Mouse (Mus musculus) mesoderm, embryonic 11.5 days (tissue): ENCODE measurements at regions not wholly inside any gene's neighbourhood (a gene's known extent, or its start where the extent isn't known, plus 50 kb on each side); places are given as distances from the start of the nearest gene placed in this dataset.
A peak's percentile ranks its signal among the peaks of the same experiment; 100 is the strongest.

Source experiments
- DNase-seq: peaks from one replicate; pipeline ENCODE4 v3.0.0-alpha.2; 2012; ENCODE audit warnings: low read depth, low spot score

DNA sequence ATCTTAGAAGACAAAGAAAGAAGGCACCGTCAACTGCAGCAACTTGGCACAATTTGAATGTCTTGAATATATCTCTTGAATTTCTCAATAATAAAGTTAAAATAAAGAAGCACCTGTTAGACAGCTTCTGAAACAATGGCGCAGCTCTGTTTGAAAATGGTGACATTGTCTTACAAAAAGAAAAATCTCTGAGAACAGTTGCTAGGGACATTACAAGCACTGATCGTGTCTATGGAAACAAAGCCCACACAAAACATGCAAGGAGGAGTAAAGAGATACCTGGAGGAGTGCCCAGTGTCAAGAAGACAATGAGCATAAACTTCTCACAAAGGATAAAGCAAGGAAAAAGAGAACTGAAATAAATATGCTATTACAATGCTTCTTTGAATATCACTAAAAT is 841.2 kb upstream of the Adgrl3 start:
- no peak for DNase-seq

DNA sequence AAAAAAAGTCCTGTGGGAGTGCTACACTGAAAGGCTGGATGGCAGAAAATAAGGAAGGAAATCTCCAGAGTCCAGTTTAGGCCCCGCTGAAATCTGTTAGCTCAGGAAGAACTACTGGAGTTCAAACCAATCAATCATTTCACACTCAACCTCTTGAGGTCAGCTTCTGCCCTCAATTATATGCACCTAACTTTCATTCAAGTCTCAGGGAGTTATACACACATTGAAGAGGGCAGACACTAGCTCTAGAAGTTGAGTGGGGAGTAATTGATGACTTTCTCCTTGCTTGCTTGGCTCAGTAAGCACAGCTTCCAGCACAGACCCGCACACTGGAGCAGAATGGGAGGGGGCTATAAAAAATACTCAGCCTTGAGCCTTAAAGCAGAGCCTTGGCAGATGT is 839.7 kb upstream of the Adgrl3 start:
- peak; percentile 61 for DNase-seq

DNA sequence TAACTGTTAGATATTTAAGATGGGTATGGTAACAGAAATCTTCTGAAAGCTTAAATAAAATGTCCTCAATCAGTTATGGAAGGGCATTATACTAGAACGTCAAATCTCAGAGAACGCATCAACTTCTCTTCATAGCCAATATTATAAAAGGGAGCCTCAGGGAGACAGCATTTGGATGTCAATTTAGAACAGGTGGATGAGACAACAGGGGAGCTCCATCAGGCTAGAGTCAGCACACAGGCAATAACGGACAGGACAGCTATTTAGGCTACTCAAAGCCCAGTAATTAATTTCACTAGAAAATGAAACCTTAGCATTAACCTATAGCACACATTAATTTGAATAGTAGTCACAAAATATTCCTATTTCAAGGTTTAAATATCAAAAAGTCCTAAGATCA is 827.5 kb upstream of the Adgrl3 start:
- DNase-seq: no peak

DNA sequence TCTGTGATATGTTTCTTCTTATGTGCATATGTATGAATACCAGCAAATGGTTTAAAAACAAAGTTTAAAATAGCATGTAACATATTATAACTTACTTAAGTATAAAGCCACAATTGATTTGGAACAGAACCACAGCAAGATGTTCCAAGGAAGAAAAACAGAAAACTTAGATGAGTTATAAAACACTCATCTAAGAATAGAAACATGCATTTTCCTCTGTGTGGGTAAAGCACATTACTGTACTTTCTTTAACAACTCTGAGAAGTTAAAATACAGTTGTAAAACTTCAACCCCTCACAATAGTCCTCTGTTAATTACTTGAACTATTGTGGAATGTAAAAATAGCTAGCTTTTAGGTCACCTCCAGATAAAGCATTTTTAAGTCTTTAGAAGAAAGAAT is 820.3 kb upstream of the Adgrl3 start:
- no peak for DNase-seq

DNA sequence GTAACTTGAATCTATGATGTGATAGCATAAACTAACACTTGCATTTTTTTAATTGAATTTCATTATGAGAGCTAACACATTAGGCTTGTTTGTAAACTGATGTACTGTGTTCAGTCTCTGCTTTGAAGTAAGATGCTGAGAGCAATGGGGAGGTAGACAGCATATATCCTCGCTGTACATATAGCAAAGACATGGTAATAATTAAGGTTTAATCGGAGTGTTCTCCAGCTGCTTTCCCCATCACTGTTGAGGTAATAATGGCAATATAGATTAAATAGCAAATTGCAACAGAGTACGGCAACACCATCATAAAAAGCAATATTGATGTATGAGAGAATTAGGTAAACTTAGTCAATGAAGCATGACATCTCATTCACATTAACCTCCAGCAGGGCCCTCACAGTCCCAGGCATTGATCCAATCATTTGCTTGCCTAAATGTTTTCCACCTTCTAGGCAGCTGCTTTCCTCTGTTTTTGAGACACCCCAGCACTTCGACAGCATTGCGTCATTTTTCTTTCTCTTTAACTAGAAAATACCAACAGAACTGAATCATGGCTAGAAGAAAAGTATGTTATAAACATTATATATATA is 771.3 kb upstream of the Adgrl3 start:
- no peak for DNase-seq

DNA sequence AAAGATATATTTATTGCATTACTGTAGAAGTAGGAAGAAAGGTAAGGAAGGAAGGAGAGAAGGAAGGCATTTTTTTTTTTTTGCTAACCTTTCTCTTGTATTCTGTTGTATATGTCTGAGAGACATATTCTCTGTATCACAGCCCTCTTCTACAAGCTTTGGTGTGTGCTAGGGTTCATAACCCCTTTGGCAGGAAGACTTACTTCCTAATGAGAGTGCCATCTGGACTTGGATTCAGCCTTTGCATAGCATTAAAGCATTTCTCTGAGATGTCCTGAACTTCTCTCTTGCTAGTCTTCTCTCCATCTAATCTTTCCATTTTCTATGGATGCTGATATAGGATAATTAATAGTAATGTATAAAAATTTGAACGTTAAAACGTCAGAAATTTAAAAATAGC is 768.0 kb upstream of the Adgrl3 start:
- DNase-seq: no peak

DNA sequence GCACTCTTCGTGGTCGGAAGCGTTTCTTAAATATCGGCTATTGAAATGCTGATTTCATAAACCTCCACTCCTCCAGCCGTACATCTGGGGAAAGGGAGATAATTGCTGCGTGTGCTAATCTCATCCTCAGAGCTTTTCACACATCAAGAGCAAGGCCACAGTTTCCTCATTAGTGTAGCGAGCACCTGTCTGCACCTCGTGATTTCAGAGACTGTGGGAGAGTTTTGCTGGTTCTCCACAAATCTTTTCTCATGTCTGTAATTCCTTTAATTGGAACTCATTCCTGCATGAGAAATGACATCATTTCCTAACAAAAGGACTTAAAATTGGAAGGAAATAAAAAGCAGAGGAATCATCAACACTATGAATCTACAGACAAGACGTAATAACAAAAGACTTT is 764.9 kb upstream of the Adgrl3 start:
- no peak for DNase-seq

DNA sequence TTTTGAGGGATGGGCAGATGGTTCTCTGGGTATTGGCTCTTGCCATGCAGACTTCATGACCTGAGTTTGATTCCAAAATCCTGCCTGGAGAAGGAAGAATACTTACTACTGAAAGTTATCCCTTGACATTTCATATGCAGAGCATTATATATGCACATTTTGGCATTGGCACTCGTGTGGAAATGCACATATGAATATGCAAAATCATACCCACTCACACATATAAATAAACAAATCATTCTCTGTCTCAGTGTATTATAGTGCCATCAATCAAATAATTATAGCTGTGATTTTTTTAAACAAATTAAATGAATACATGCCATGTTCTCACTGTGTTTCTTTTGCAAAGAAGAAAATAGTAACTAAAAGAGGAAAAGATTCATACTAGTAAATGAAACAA is 745.3 kb upstream of the Adgrl3 start:
- no peak for DNase-seq

DNA sequence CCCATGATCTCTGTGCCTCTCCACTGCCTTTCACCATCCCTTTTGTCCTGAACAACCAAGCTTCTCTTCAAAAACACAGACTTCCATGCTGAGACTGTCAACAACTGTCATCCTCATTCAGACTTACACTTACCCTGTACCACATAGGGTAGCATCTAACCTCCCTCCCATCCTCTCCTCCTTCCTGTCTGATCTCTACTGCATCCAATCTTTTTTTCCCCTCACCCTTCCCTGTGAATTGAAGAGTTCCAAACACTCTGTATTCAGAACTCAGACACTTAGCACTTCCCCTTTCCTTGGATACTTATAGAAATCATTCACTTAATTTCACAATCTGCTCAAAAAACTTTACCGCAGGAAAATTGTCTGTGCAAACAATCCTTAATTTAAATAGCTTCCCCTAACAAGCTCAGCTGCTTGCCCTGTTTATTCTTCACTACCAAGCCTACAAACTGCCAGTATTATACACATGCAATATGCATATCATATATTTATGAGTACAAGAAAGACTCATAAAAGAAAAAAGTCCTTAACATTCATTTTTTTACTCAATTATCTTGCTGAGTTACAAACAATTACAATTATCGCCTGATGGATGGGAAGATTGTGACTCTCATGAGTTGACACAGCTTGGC is 744.6 kb upstream of the Adgrl3 start:
- DNase-seq: no peak
